Mouse (Mus musculus): ENCODE data around the gene Pdzd2. TPM values are rescaled to one million over a fixed set of nuclear protein-coding genes. Genes with fewer than 3 reads are reported as not detected.

The Pdzd2 gene
- polyA plus RNA-seq, 2 experiments from 2014 or later = 0.08 to 0.63 TPM

GRCm38 (mm10) chr15:12619273-12619672 lies 120.5 kb downstream of the Pdzd2 start:
- no peak for ATAC-seq

GRCm38 (mm10) chr15:12617651-12618050 lies 122.1 kb downstream of the Pdzd2 start:
- ATAC-seq = no peak

- ATAC-seq = peak; percentile 79
Observed at GRCm38 (mm10) chr15:12617220-12617619, 122.5 kb downstream of the Pdzd2 start.

GRCm38 (mm10) chr15:12614944-12615878 lies 124.5 kb downstream of the Pdzd2 start:
- ATAC-seq = no peak

- ATAC-seq = no peak
Observed at GRCm38 (mm10) chr15:12614011-12614410, 125.7 kb downstream of the Pdzd2 start.

- ATAC-seq = no peak
Observed at GRCm38 (mm10) chr15:12612944-12613675, 126.6 kb downstream of the Pdzd2 start.

- no peak for ATAC-seq
Observed at GRCm38 (mm10) chr15:12608090-12608489, 131.6 kb downstream of the Pdzd2 start.

GRCm38 (mm10) chr15:12606306-12606705 lies 133.4 kb downstream of the Pdzd2 start:
- no peak for ATAC-seq

- ATAC-seq = no peak
Observed at GRCm38 (mm10) chr15:12605239-12605993, 134.3 kb downstream of the Pdzd2 start.

- no peak for ATAC-seq
Observed at GRCm38 (mm10) chr15:12603674-12604073, 136.1 kb downstream of the Pdzd2 start.

GRCm38 (mm10) chr15:12593094-12593493 lies 146.6 kb downstream of the Pdzd2 start:
- no peak for ATAC-seq

- ATAC-seq = no peak
Observed at GRCm38 (mm10) chr15:12592628-12593027, 147.1 kb downstream of the Pdzd2 start.

GRCm38 (mm10) chr15:12588661-12589060 lies 151.1 kb downstream of the Pdzd2 start:
- peak; percentile 61 for ATAC-seq

- no peak for ATAC-seq
Observed at GRCm38 (mm10) chr15:12586852-12587424, 152.8 kb downstream of the Pdzd2 start.

- ATAC-seq = peak; percentile 68
Observed at GRCm38 (mm10) chr15:12586154-12586553, 153.6 kb downstream of the Pdzd2 start.

GRCm38 (mm10) chr15:12583051-12583450 lies 156.7 kb downstream of the Pdzd2 start:
- no peak for ATAC-seq

- ATAC-seq = no peak
Observed at GRCm38 (mm10) chr15:12582471-12582870, 157.3 kb downstream of the Pdzd2 start.

- peak; percentile 79 for ATAC-seq
Observed at GRCm38 (mm10) chr15:12579196-12579595, 160.5 kb downstream of the Pdzd2 start.

- no peak for ATAC-seq
Observed at GRCm38 (mm10) chr15:12578276-12578675, 161.4 kb downstream of the Pdzd2 start.

GRCm38 (mm10) chr15:12577715-12578114 lies 162.0 kb downstream of the Pdzd2 start:
- ATAC-seq = no peak

- peak; percentile 70 for ATAC-seq
Observed at GRCm38 (mm10) chr15:12577054-12577696, 162.5 kb downstream of the Pdzd2 start.

GRCm38 (mm10) chr15:12573621-12574020 lies 166.1 kb downstream of the Pdzd2 start:
- no peak for ATAC-seq
